Mouse (Mus musculus) embryonic facial prominence, embryonic 12.5 days (tissue): ENCODE measurements around the gene Gm11238. TPM values are rescaled to one million over a fixed set of nuclear protein-coding genes. Genes with fewer than 3 reads are reported as not detected.
"Not testable (repeated sequence)": the region's sequence is repeated elsewhere in the genome, so short reads cannot be mapped to it uniquely, and the experiment has no call there.

Source experiments
- ATAC-seq: fragments of 200-750 bp; cut with Nextera tagmentation; 2 replicates; pipeline ENCODE4 v1.8.0; 2017; ENCODE audit not compliant: insufficient number of reproducible peaks, insufficient read depth, low FRiP score, low TSS enrichment
- H3K27ac ChIP-seq: fragments of 300-500 bp; sonication (generic); 2 replicates; pipeline ENCODE4 v1.5.1; 2016; ENCODE audit warnings: mild to moderate bottlenecking
- H3K27me3 ChIP-seq: fragments of 300-500 bp; sonication (generic); 2 replicates; pipeline ENCODE4 v1.6.1; 2016; ENCODE audit warnings: mild to moderate bottlenecking, moderate library complexity
- H3K36me3 ChIP-seq: fragments of 300-500 bp; sonication (generic); 2 replicates; pipeline ENCODE4 v1.6.1; 2016; ENCODE audit warnings: mild to moderate bottlenecking
- H3K4me1 ChIP-seq: fragments of 300-500 bp; sonication (generic); 2 replicates; pipeline ENCODE4 v1.6.1; 2016
- H3K4me2 ChIP-seq: fragments of 300-500 bp; sonication (generic); replicated peaks from 2 replicates; pipeline ENCODE4 v1.6.1; 2016; ENCODE audit warnings: mild to moderate bottlenecking, moderate library complexity
- H3K4me3 ChIP-seq: fragments of 300-500 bp; sonication (generic); 2 replicates; pipeline ENCODE4 v1.5.1; 2016; ENCODE audit warnings: mild to moderate bottlenecking
- H3K9ac ChIP-seq: fragments of 300-500 bp; sonication (generic); 2 replicates; pipeline ENCODE4 v1.6.1; 2016; ENCODE audit warnings: mild to moderate bottlenecking, moderate library complexity
- H3K9me3 ChIP-seq: fragments of 300-500 bp; sonication (generic); 2 replicates; pipeline ENCODE4 v1.6.1; 2016; ENCODE audit warnings: mild to moderate bottlenecking, moderate library complexity
- WGBS: fragments of 180-500 bp; shearing (Covaris S2); methylation state at CpG from one replicate; pipeline ENCODE4 v1.1.7; 2016; 5-methylcytosine and 5-hydroxymethylcytosine counted together
- polyA plus RNA-seq: library from polyadenylated mRNA; unstranded; fragments of >200 nt; fragmentation: Nextera tagmentation; extraction: Ambion mirVana; gene quantifications from 2 replicates; pipeline ENCODE4 v1.2.1, GENCODE M21; 2016

Gene Gm11238
- polyA plus RNA-seq = not detected in 2 replicates

GRCm38 (mm10) chr4:73607581-73607980 lies at the start of gene Gm11238:
TSS of gene Gm11238 (plus strand) at chr4:73607881.
- not testable (repeated sequence) for H3K4me2 ChIP-seq, H3K27ac ChIP-seq, H3K4me3 ChIP-seq, ATAC-seq, H3K27me3 ChIP-seq, H3K36me3 ChIP-seq, H3K9me3 ChIP-seq, H3K4me1 ChIP-seq, H3K9ac ChIP-seq
- no CpG with 5 or more reads among the region's 3 CpGs for WGBS

GRCm38 (mm10) chr4:73599248-73599647 lies 8.4 kb upstream of the Gm11238 start:
- H3K4me2 ChIP-seq = no peak overlapping the region
- H3K36me3 ChIP-seq = no peaks in the 10 kb centered on the region
- H3K27me3 ChIP-seq = no peaks in the 10 kb centered on the region
- H3K9me3 ChIP-seq = no peaks in the 10 kb centered on the region
- no peak for ATAC-seq
- no peak overlapping the region for H3K9ac ChIP-seq
- WGBS = 9% methylated on average over 3 of the region's 3 CpGs
- H3K4me3 ChIP-seq = no peak overlapping the region
- H3K27ac ChIP-seq = no peak overlapping the region
- H3K4me1 ChIP-seq = no peaks in the 10 kb centered on the region

GRCm38 (mm10) chr4:73622684-73623083 lies 15.0 kb downstream of the Gm11238 start, which contains the start of gene Gm11237:
TSS of gene Gm11237 (plus strand) at chr4:73622984.
- WGBS = no CpG with 5 or more reads among the region's 3 CpGs

GRCm38 (mm10) chr4:73637821-73638220 lies 30.1 kb downstream of the Gm11238 start, which contains the start of gene Gm11236:
TSS of gene Gm11236 (plus strand) at chr4:73638121.
- not testable (repeated sequence) for H3K4me1 ChIP-seq, H3K27me3 ChIP-seq, H3K36me3 ChIP-seq, H3K4me2 ChIP-seq, H3K9ac ChIP-seq, ATAC-seq, H3K9me3 ChIP-seq, H3K27ac ChIP-seq, H3K4me3 ChIP-seq
- no CpG with 5 or more reads among the region's 4 CpGs for WGBS

More at GRCm38 (mm10) chr4:73622684-73623083, 15.0 kb downstream of the Gm11238 start, which contains the start of gene Gm11237:
- not testable (repeated sequence) for H3K9ac ChIP-seq, H3K4me1 ChIP-seq, ATAC-seq, H3K4me3 ChIP-seq, H3K9me3 ChIP-seq, H3K4me2 ChIP-seq, H3K27me3 ChIP-seq, H3K36me3 ChIP-seq, H3K27ac ChIP-seq

- not testable (repeated sequence) for H3K36me3 ChIP-seq, H3K9ac ChIP-seq, H3K4me2 ChIP-seq, H3K27me3 ChIP-seq, ATAC-seq, H3K4me3 ChIP-seq, H3K4me1 ChIP-seq, H3K27ac ChIP-seq, H3K9me3 ChIP-seq
- WGBS = 81% methylated on average over 4 of the region's 4 CpGs
Measured at GRCm38 (mm10) chr4:73661864-73662263, 54.2 kb downstream of the Gm11238 start.

- not testable (repeated sequence) for H3K27ac ChIP-seq, H3K9me3 ChIP-seq, H3K9ac ChIP-seq, H3K4me2 ChIP-seq, H3K4me3 ChIP-seq, H3K27me3 ChIP-seq, H3K36me3 ChIP-seq, H3K4me1 ChIP-seq, ATAC-seq
- WGBS = no CpG with 5 or more reads among the region's 4 CpGs
Measured at GRCm38 (mm10) chr4:73668054-73668453, 60.4 kb downstream of the Gm11238 start, which contains the start of gene Gm11239. TSS of gene Gm11239 (plus strand) at chr4:73668354.

GRCm38 (mm10) chr4:73683216-73683615 lies 75.5 kb downstream of the Gm11238 start, which contains the start of gene Gm428:
TSS of gene Gm428 (plus strand) at chr4:73683516.
- not testable (repeated sequence) for H3K4me3 ChIP-seq, H3K27ac ChIP-seq, H3K36me3 ChIP-seq, H3K9me3 ChIP-seq, H3K27me3 ChIP-seq, H3K9ac ChIP-seq, ATAC-seq, H3K4me1 ChIP-seq, H3K4me2 ChIP-seq
- WGBS = 96% methylated on average over 2 of the region's 4 CpGs

Other genes starting within 250 kb of the Gm11238 start
- gene Gm11487, start 202.8 kb upstream of the Gm11238 start, polyA plus RNA-seq = not detected in 2 replicates
- not detected in 2 replicates for gene Gm11237, start 15.1 kb downstream of the Gm11238 start, polyA plus RNA-seq
- gene Gm11236, start 30.2 kb downstream of the Gm11238 start, polyA plus RNA-seq = not detected in 2 replicates
- not detected in 2 replicates for gene Gm11239, start 60.5 kb downstream of the Gm11238 start, polyA plus RNA-seq
- not detected in 2 replicates for gene Gm428, start 75.6 kb downstream of the Gm11238 start, polyA plus RNA-seq
- 2.4 and 3.6 TPM in 2 replicates for gene Rasef, start 183.1 kb downstream of the Gm11238 start, polyA plus RNA-seq